Mouse (Mus musculus) C2C12 (cell line): ENCODE results near the gene Stard13. TPM values are rescaled to one million over a fixed set of nuclear protein-coding genes. Genes with fewer than 3 reads are reported as not detected.
A peak's percentile ranks its signal among the peaks of the same experiment; 100 is the strongest.

Experiments used
- H3K27me3 ChIP-seq: one replicate; pipeline ENCODE4 v1.6.1; 2011; ENCODE audit not compliant: control insufficient read depth, insufficient read depth, insufficient read length
- H3K36me3 ChIP-seq: one replicate; pipeline ENCODE4 v1.6.1; 2011; ENCODE audit not compliant: control insufficient read depth, insufficient read depth
- H3K4me3 ChIP-seq: one replicate; pipeline ENCODE4 v1.5.1; 2011; ENCODE audit warnings: mild to moderate bottlenecking, control low read depth; ENCODE audit not compliant: poor library complexity, insufficient read depth, severe bottlenecking
- H3K79me2 ChIP-seq: one replicate; pipeline ENCODE4 v1.6.1; 2011; ENCODE audit not compliant: control insufficient read depth, insufficient read depth
- H3K79me3 ChIP-seq: one replicate; pipeline ENCODE4 v1.6.1; 2011; ENCODE audit warnings: low read depth, control low read depth
- H3ac ChIP-seq: one replicate; pipeline ENCODE3; 2011; ENCODE audit warnings: low read depth; ENCODE audit not compliant: control insufficient read depth, insufficient read length
- CEBPB ChIP-seq: IDR thresholded peaks from one replicate; pipeline ENCODE4 v1.6.1; 2011; ENCODE audit warnings: low read depth, mild to moderate bottlenecking, control low read depth, moderate library complexity
- CTCF ChIP-seq: IDR thresholded peaks from one replicate; pipeline ENCODE4 v1.5.1; 2011; ENCODE audit not compliant: control insufficient read depth, insufficient read depth, insufficient read length
- FOSL1 ChIP-seq: IDR thresholded peaks from one replicate; pipeline ENCODE4 v1.8.0; 2011; ENCODE audit warnings: mild to moderate bottlenecking, low read length; ENCODE audit not compliant: poor library complexity, insufficient read depth, severe bottlenecking
- MAX ChIP-seq: IDR thresholded peaks from one replicate; pipeline ENCODE4 v1.6.1; 2011; ENCODE audit warnings: mild to moderate bottlenecking, control low read depth
- MYOD1 ChIP-seq: IDR thresholded peaks from one replicate; pipeline ENCODE4 v1.6.1; 2011; ENCODE audit warnings: low read depth; ENCODE audit not compliant: control insufficient read depth, insufficient read length
- MYOG ChIP-seq: IDR thresholded peaks from one replicate; pipeline ENCODE4 v1.6.1; 2011; ENCODE audit not compliant: control insufficient read depth, insufficient read length; ENCODE audit errors: extremely low read depth
- USF1 ChIP-seq: IDR thresholded peaks from one replicate; pipeline ENCODE4 v1.6.1; 2011; ENCODE audit warnings: low read depth, mild to moderate bottlenecking, control low read depth, moderate library complexity
- polyA plus RNA-seq: library from polyadenylated mRNA; unstranded; fragments of >200 nt; fragmentation: generic; extraction: Trizol; gene quantifications from one replicate; pipeline ENCODE4 v1.2.1, GENCODE M21; 2012; ENCODE audit warnings: missing spikeins

The Stard13 gene
- polyA plus RNA-seq, 1 experiment: 6.6 TPM

DNA sequence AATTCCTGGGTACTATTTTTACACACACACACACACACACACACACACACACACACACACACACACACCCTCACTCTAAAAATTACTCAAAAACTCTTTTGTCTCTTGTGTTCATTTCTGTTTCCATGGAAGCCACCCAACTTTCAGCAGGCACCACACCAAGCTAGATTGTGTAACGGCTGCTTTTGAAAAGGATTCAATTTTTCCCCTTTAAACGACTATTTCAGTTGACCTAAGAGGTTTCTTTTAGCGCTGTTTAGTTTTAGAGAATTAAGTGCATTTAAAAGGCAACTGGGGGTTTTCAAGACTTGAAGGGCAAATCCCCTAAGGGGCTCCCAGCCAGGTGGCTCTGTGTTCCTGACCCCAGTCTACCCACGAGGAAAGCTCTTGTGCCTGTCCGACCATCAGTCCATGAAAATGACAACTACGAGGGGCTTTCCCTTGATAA is 123.2 kb downstream of the Stard13 start:
- Histone ChIP-seq H3K79me3 (peaks cover 27% of the 10 kb centered on the region), H3ac (no peak overlapping the region), H3K27me3 (no peaks in the 10 kb centered on the region), H3K36me3 (peaks cover 9% of the 10 kb centered on the region), H3K4me3 (no peak overlapping the region), H3K79me2 (peaks cover 79% of the 10 kb centered on the region)
- peak; percentile 35 for TF ChIP-seq CEBPB
- TF ChIP-seq CTCF: no peak

DNA sequence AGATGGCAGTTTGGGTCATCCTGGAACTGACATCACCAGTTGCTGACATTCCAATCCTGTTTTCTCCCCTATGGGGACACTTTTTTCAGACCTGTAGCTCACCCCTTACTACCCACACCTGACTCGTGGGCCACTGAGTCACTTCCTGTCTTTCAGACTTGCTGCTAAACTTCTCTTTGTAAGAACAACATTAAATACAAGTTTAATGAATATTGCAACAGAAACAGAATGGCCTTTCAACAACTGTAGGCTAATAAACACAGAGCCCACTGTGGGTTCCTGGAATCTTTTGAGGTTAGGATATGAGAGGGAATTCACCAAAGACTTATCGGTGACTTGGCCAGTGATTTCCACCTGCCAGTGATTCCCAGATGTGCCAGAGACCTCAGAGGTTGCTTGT is 123.8 kb downstream of the Stard13 start:
- peaks cover 72% of the 10 kb centered on the region for H3K79me2 ChIP-seq
- no peak overlapping the region for H3ac ChIP-seq
- TF ChIP-seq CEBPB (peak; percentile 67), MAX (no peak), MYOD1 (peak; percentile 4)
- H3K36me3 ChIP-seq: peaks cover 9% of the 10 kb centered on the region
- no peaks in the 10 kb centered on the region for H3K27me3 ChIP-seq
- H3K4me3 ChIP-seq: no peak overlapping the region
- peaks cover 23% of the 10 kb centered on the region for H3K79me3 ChIP-seq

DNA sequence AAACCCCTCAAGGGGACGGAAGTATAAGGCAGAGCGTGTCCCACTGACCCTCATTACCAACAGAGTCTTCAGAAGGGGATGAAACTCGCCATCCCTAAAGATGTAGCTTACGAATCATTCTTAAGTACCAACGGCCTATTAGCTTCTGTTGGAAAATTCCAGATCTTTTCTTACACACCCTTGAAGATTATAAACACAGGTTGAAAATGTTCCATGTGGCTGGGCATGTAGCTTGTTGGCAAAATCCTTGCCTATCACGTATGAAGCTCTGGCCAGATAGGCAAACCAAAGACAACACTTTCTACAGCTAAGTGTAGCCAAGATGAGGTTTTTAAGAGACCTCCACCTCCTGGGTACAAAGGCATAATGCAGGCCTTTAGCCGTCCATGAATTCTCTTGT is 124.7 kb downstream of the Stard13 start:
- no peak for TF ChIP-seq CEBPB
- TF ChIP-seq MYOD1: no peak
- H3K27me3 ChIP-seq: no peaks in the 10 kb centered on the region
- H3K79me3 ChIP-seq: peaks cover 19% of the 10 kb centered on the region
- peaks cover 72% of the 10 kb centered on the region for H3K79me2 ChIP-seq
- H3K36me3 ChIP-seq: peaks cover 9% of the 10 kb centered on the region
- no peak overlapping the region for H3ac ChIP-seq
- no peak overlapping the region for H3K4me3 ChIP-seq

DNA sequence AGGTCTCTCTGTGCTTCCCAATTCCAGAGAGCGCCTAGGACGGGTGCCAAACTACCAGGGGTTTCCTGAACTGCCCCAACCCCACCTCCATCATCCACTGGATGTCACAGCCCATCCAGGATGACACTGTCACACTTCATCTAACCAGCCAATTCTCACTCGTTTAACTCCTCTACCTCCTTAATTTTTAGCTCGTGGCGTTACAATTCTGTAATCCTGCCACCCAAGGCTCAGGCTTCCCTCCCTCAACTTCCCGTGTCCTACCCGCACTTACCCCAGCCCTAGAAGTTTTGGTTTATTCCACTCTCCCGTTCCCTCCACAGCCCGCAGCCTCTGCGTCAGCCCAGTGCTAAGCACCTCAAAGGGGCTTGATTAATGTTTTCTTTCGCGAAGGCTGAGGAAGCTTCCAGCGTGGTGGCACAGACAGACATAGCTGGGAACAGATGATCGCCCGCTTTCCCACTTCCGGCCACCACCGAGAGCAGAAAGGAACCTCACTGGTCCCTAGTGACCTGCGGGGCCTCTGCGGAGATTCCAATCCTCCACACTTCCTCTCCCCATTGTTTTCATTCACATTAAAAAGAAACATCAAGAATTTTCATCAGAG is 125.2 kb downstream of the Stard13 start:
- peaks cover 9% of the 10 kb centered on the region for H3K36me3 ChIP-seq
- no peak overlapping the region for H3ac ChIP-seq
- H3K79me3 ChIP-seq: peaks cover 18% of the 10 kb centered on the region
- peaks cover 68% of the 10 kb centered on the region for H3K79me2 ChIP-seq
- TF ChIP-seq MYOD1 (no peak), USF1 (no peak), CEBPB (no peak), MYOG (no peak), FOSL1 (no peak), MAX (no peak), CTCF (no peak)
- H3K4me3 ChIP-seq: no peak overlapping the region
- H3K27me3 ChIP-seq: no peaks in the 10 kb centered on the region

DNA sequence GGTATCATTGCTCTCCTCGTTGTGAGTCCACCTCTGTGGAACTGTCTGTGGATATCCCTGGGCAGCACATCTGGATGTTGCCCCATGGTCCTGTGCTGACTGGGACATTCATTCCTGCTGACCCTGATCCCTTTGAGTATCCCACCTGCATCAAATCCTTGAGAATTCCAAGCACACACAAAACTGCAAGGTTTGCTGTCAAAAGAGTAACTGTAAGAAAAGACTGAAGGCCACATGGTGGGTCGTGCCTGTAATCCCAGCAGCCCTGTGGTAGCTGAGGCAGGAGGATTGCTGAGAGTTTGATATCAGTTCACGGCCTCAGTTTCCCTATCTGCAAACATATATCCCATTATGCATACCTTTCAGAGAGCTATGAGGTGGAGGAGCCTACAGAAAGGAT is 126.8 kb downstream of the Stard13 start:
- H3K79me2 ChIP-seq: peaks cover 76% of the 10 kb centered on the region
- H3K4me3 ChIP-seq: no peak overlapping the region
- no peaks in the 10 kb centered on the region for H3K27me3 ChIP-seq
- H3K79me3 ChIP-seq: peaks cover 21% of the 10 kb centered on the region
- peaks cover 9% of the 10 kb centered on the region for H3K36me3 ChIP-seq
- no peak for TF ChIP-seq USF1
- no peak for TF ChIP-seq MAX
- no peak for TF ChIP-seq CTCF
- no peak for TF ChIP-seq CEBPB
- no peak for TF ChIP-seq MYOG
- TF ChIP-seq FOSL1: no peak
- TF ChIP-seq MYOD1: no peak
- no peak overlapping the region for H3ac ChIP-seq

DNA sequence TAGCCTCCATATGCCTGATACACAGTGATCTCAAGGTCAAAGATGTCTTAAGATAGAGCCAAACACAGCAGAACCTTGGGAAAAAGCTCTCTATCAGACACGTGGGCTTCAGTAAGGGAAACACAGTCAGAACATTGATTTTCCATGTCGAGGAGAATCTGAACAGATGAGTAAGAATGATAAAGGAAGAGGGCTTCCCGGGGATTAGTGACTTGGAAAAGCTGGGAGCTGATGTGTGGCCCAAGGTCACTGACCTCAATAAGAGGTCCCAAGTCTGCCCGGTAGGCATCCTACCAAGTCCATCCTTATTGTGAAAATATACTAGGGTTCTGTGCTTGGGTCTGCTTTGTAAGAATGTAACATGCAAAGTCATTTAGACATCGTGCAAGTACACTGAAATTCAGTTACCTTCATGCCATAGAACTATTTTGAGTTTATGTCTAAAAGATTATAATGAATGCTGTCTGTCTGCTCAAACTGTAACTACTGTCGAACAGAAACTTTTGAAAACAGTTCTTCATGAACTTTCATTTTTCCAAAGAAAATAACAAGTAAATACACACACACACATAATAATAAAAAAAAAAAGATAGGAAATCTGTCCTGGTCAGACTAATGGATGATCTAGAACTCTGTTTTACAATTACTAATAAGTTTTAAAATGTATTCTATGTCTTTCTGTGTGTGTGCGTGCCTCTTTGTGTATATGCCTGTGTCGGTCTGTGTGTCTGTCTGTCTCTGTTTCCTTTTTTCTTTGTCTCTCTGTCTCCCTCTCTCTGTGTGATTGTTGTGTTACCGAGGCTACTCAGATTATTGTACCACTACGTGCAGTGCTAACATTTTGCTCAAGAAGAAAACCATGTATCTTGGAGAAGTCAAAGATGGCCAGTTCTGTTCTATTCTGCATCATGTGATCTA is 128.3 kb downstream of the Stard13 start:
- peaks cover 9% of the 10 kb centered on the region for H3K36me3 ChIP-seq
- no peak overlapping the region for H3ac ChIP-seq
- H3K4me3 ChIP-seq: no peak overlapping the region
- peaks cover 21% of the 10 kb centered on the region for H3K79me3 ChIP-seq
- peaks cover 77% of the 10 kb centered on the region for H3K79me2 ChIP-seq
- no peak for TF ChIP-seq CEBPB
- no peak for TF ChIP-seq MYOG
- TF ChIP-seq MYOD1: no peak
- TF ChIP-seq FOSL1: no peak
- no peak for TF ChIP-seq MAX
- no peak for TF ChIP-seq USF1
- no peak for TF ChIP-seq CTCF
- no peaks in the 10 kb centered on the region for H3K27me3 ChIP-seq
